Comparison of ENCODE assay signal across 22 mouse cellular contexts in the genomic region with DNA sequence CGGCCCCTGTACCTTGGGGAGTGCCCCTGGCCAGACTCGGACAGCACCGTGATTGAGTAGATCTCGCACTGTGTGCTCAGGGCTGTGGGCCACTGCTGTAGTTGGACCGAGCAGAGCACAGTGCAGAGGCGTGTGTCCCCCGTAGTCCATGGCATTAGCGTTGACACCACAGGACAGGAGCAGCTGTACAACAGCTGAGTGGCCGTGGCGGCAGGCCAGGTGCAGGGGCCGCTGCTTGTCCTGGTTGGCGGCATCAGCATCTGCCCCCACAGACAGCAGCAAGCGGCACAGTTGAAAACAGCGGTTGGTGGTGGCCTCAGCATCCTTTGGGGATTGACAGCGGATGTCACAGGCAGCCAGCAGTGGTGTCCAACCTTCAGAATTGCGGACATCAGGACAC. TPM values are rescaled to one million over a fixed set of nuclear protein-coding genes. Genes with fewer than 3 reads are reported as not detected.
DNase-seq lines count a peak whose midpoint lies in the region; ATAC-seq and TF ChIP-seq lines count a peak whose summit lies in the region.
"Had no signal": no experiment of that assay in that cellular context is flagged by ENCODE, and none has a peak within 500 bp of the region (broad histone marks: within the 10 kb centered on the region; RNA-seq: fewer than 3 reads in every experiment).

No protein-coding gene starts in this region.

- H3K4me3 ChIP-seq in forebrain, embryonic 11.5 days (ENCODE audit: low read depth, low read length): no peak overlapping the region
- H3K4me3 ChIP-seq in forebrain, embryonic 14.5 days (ENCODE audit: low read depth, low read length): no peak overlapping the region
- peak overlapping the region; percentile 68 for H3K4me3 ChIP-seq in gastrocnemius, adult 2 months
- H3K4me3 ChIP-seq: hindbrain, embryonic 13.5 days had no signal

- no peak overlapping the region for H3K27ac ChIP-seq in forebrain, embryonic 11.5 days (ENCODE audit: low read depth, low read length)
- H3K27ac ChIP-seq in forebrain, embryonic 14.5 days (ENCODE audit: low read depth, low read length): no peak overlapping the region
- peak overlapping the region; percentile 87 for H3K27ac ChIP-seq in gastrocnemius, adult 2 months
- H3K27ac ChIP-seq: hindbrain, embryonic 13.5 days; liver, embryonic 14.5 days had no signal

- H3K9ac ChIP-seq in forebrain, embryonic 11.5 days (ENCODE audit: low read length): peak overlapping the region; percentile 10; the same call in 1 of the 2 replicates
- no peak overlapping the region for H3K9ac ChIP-seq in forebrain, embryonic 14.5 days (ENCODE audit: low read length)
- H3K9ac ChIP-seq: hindbrain, embryonic 13.5 days; liver, embryonic 14.5 days had no signal

- H3K36me3 ChIP-seq in forebrain, embryonic 11.5 days (ENCODE audit: control insufficient read depth, insufficient read depth, low read length): no peaks in the 10 kb centered on the region
- no peaks in the 10 kb centered on the region for H3K36me3 ChIP-seq in forebrain, embryonic 14.5 days (ENCODE audit: control insufficient read depth, insufficient read depth, low read length)
- H3K36me3 ChIP-seq: hindbrain, embryonic 13.5 days had no signal

- no peaks in the 10 kb centered on the region for H3K9me3 ChIP-seq in forebrain, embryonic 11.5 days (ENCODE audit: control insufficient read depth, low read length)
- H3K9me3 ChIP-seq in forebrain, embryonic 14.5 days (replicated peaks; ENCODE audit: control insufficient read depth, low read length): no peaks in the 10 kb centered on the region
- H3K9me3 ChIP-seq: hindbrain, embryonic 13.5 days had no signal

- intact Hi-C loops in left cerebral cortex, postnatal 4 days (cut with DNase I): no loop called here
- intact Hi-C loops in left cerebral cortex, postnatal 36 days (cut with DNase I): no loop called here
- intact Hi-C loops in gastrocnemius, adult 2 months (cut with DNase I): loop anchor here (2.0 kb wide), 1 partner anchor 63 kb away; no protein-coding TSS in a partner anchor

- no peak for TF ChIP-seq CTCF in gastrocnemius, adult 2 months (IDR thresholded peaks at IDR 0.05)

- H3K27me3 ChIP-seq in forebrain, embryonic 11.5 days (ENCODE audit: control insufficient read depth, insufficient read depth, low read length): no peaks in the 10 kb centered on the region; the same call in 1 of the 2 replicates
- no peaks in the 10 kb centered on the region; the same call in 1 of the 2 replicates for H3K27me3 ChIP-seq in forebrain, embryonic 14.5 days (replicated peaks; ENCODE audit: control insufficient read depth, insufficient read depth, low read length)

- no peak for ATAC-seq in forebrain, embryonic 11.5 days (replicated peaks; ENCODE audit: low FRiP score)
- ATAC-seq in forebrain, embryonic 14.5 days: no peak
- ATAC-seq in megakaryocyte-erythroid progenitor cell, adult 5-6 weeks (replicated peaks; ENCODE audit: low FRiP score, low TSS enrichment, poor library complexity, severe bottlenecking): 0 out of 2 replicates have a peak, but pooled peaks have one; percentile 15
- no peak for ATAC-seq in inflammation-experienced regulatory T-cells, adult 6 months

- H3K4me2 ChIP-seq in forebrain, embryonic 11.5 days (ENCODE audit: low read depth, low read length, severe bottlenecking): no peak overlapping the region
- H3K4me2 ChIP-seq in forebrain, embryonic 14.5 days (ENCODE audit: low read length): no peak overlapping the region
- H3K4me2 ChIP-seq: hindbrain, embryonic 13.5 days had no signal

- WGBS in forebrain, embryonic 11.5 days: 82% methylated on average over 16 of the region's 16 CpGs
- 68% methylated on average over 16 of the region's 16 CpGs for WGBS in forebrain, embryonic 14.5 days

- no peak for DNase-seq in forebrain, embryonic 11.5 days (ENCODE audit: low spot score)
- no peak for DNase-seq in forebrain, embryonic 14.5 days (ENCODE audit: low spot score)
- peak; percentile 43 for DNase-seq in left cerebral cortex, postnatal 4 days
- no peak for DNase-seq in left cerebral cortex, postnatal 36 days (ENCODE audit: low spot score in 2 of 2)
- DNase-seq in gastrocnemius, adult 2 months: peak; percentile 86
- DNase-seq in kidney, postnatal 14 days: no peak
- DNase-seq: adrenal gland, adult 2 months; cerebellum, adult 2 months; kidney, adult 11 months; kidney, postnatal 25 days; lung, postnatal 14 days; midbrain, embryonic 14.5 days; right cerebral cortex, postnatal 14 days; thymus, postnatal 4 days had no signal

- no peaks in the 10 kb centered on the region for H3K4me1 ChIP-seq in forebrain, embryonic 11.5 days (replicated peaks; ENCODE audit: control insufficient read depth, insufficient read depth, low read length)
- peaks cover 4% of the 10 kb centered on the region; the same call in 1 of the 2 replicates for H3K4me1 ChIP-seq in forebrain, embryonic 14.5 days (ENCODE audit: control insufficient read depth, insufficient read depth, low read length)

RNA-seq across cellular contexts. Expression of a gene that starts 3.2 kb away (rescaled TPM):
- polyA plus RNA-seq in forebrain, embryonic 11.5 days (2014; fragmentation: Nextera tagmentation; extraction: Ambion mirVana): 0.11 TPM in 1 of 2 replicates, not detected in the other
- 0.09 and 0.17 TPM in 2 replicates for polyA plus RNA-seq in forebrain, embryonic 14.5 days (2014; fragmentation: Nextera tagmentation; extraction: Ambion mirVana)
- under 1 TPM in 1 of 2 experiments, not detected in 1; 0.60 TPM for total RNA-seq in left cerebral cortex, postnatal 4 days (2021)
- under 1 TPM in 1 of 2 experiments, not detected in 1; 0.27 TPM for total RNA-seq in left cerebral cortex, postnatal 36 days (2021)
- total RNA-seq in gastrocnemius, adult 2 months (2021): 100 to 1,000 TPM; 101 to 107 TPM
- total RNA-seq in megakaryocyte-erythroid progenitor cell, adult 5-6 weeks (2014; fragmentation: Nextera tagmentation): not detected in 2 replicates
- total RNA-seq in megakaryocyte-erythroid progenitor cell, adult 5-6 weeks (2017): not detected in 2 replicates
- polyA plus RNA-seq in inflammation-experienced regulatory T-cells, adult 6 months (2017; shearing (Covaris generic)): not detected
- total RNA-seq: adrenal gland, adult 2 months had no signal

RNA-seq across cellular contexts. Expression of a gene that starts 10.6 kb away (rescaled TPM):
- polyA plus RNA-seq in forebrain, embryonic 11.5 days (2014; fragmentation: Nextera tagmentation; extraction: Ambion mirVana): 0.64 and 0.79 TPM in 2 replicates
- 0.49 and 0.51 TPM in 2 replicates for polyA plus RNA-seq in forebrain, embryonic 14.5 days (2014; fragmentation: Nextera tagmentation; extraction: Ambion mirVana)
- total RNA-seq in left cerebral cortex, postnatal 4 days (2021): 1 to 10 TPM in 1 of 2 experiments, not detected in 1; 1.2 TPM
- total RNA-seq in left cerebral cortex, postnatal 36 days (2021): under 1 TPM in 1 of 2 experiments, not detected in 1; 0.61 TPM
- not detected for total RNA-seq in gastrocnemius, adult 2 months (2021)
- total RNA-seq in megakaryocyte-erythroid progenitor cell, adult 5-6 weeks (2014; fragmentation: Nextera tagmentation): not detected in 2 replicates
- not detected in 2 replicates for total RNA-seq in megakaryocyte-erythroid progenitor cell, adult 5-6 weeks (2017)
- under 1 TPM in 1 of 3 experiments, not detected in 2; 0.16 TPM for polyA plus RNA-seq in inflammation-experienced regulatory T-cells, adult 6 months (2017; shearing (Covaris generic))
- total RNA-seq: adrenal gland, adult 2 months; common myeloid progenitor, adult 5-6 weeks; heart, adult 18-20 months; layer of hippocampus, postnatal 10 days had no signal
- polyA plus RNA-seq: adrenal gland, adult 2 months; liver, embryonic 14.5 days had no signal

RNA-seq across cellular contexts. Expression of a gene that starts 19.0 kb away (rescaled TPM):
- 0.20 TPM in 1 of 2 replicates, not detected in the other for polyA plus RNA-seq in forebrain, embryonic 11.5 days (2014; fragmentation: Nextera tagmentation; extraction: Ambion mirVana)
- polyA plus RNA-seq in forebrain, embryonic 14.5 days (2014; fragmentation: Nextera tagmentation; extraction: Ambion mirVana): 0.06 and 0.09 TPM in 2 replicates
- not detected for total RNA-seq in left cerebral cortex, postnatal 4 days (2021)
- total RNA-seq in left cerebral cortex, postnatal 36 days (2021): under 1 TPM in 1 of 2 experiments, not detected in 1; 0.23 TPM
- total RNA-seq in gastrocnemius, adult 2 months (2021): not detected
- total RNA-seq in megakaryocyte-erythroid progenitor cell, adult 5-6 weeks (2014; fragmentation: Nextera tagmentation): not detected in 2 replicates
- not detected in 2 replicates for total RNA-seq in megakaryocyte-erythroid progenitor cell, adult 5-6 weeks (2017)
- polyA plus RNA-seq in inflammation-experienced regulatory T-cells, adult 6 months (2017; shearing (Covaris generic)): not detected
- total RNA-seq: adrenal gland, adult 2 months; common myeloid progenitor, adult 5-6 weeks; heart, adult 18-20 months; layer of hippocampus, postnatal 10 days; left cerebral cortex, postnatal 10 days had no signal
- polyA plus RNA-seq: adrenal gland, adult 2 months; cerebellum, adult 2 months; liver, embryonic 14.5 days; midbrain, embryonic 14.5 days had no signal

RNA-seq across cellular contexts. Expression of a gene that starts 39.6 kb away (rescaled TPM):
- 153 and 165 TPM in 2 replicates for polyA plus RNA-seq in forebrain, embryonic 11.5 days (2014; fragmentation: Nextera tagmentation; extraction: Ambion mirVana)
- polyA plus RNA-seq in forebrain, embryonic 14.5 days (2014; fragmentation: Nextera tagmentation; extraction: Ambion mirVana): 111 and 112 TPM in 2 replicates
- 10 to 100 TPM; 52.9 to 54.7 TPM for total RNA-seq in left cerebral cortex, postnatal 4 days (2021)
- total RNA-seq in left cerebral cortex, postnatal 36 days (2021): 10 to 100 TPM; 85.2 to 90.3 TPM
- 100 to 1,000 TPM; 105 to 117 TPM for total RNA-seq in gastrocnemius, adult 2 months (2021)
- 70.2 and 80.7 TPM in 2 replicates for total RNA-seq in megakaryocyte-erythroid progenitor cell, adult 5-6 weeks (2014; fragmentation: Nextera tagmentation)
- total RNA-seq in megakaryocyte-erythroid progenitor cell, adult 5-6 weeks (2017): 122 and 164 TPM in 2 replicates
- polyA plus RNA-seq in inflammation-experienced regulatory T-cells, adult 6 months (2017; shearing (Covaris generic)): 10 to 100 TPM; 52.1 to 67.7 (median 61.3) TPM

RNA-seq across cellular contexts. Expression of a gene that starts 48.9 kb away (rescaled TPM):
- polyA plus RNA-seq in forebrain, embryonic 11.5 days (2014; fragmentation: Nextera tagmentation; extraction: Ambion mirVana): 11.4 and 11.5 TPM in 2 replicates
- polyA plus RNA-seq in forebrain, embryonic 14.5 days (2014; fragmentation: Nextera tagmentation; extraction: Ambion mirVana): 10.6 and 13.8 TPM in 2 replicates
- 10 to 100 TPM; 28.7 to 33.7 TPM for total RNA-seq in left cerebral cortex, postnatal 4 days (2021)
- total RNA-seq in left cerebral cortex, postnatal 36 days (2021): 10 to 100 TPM; 69.2 to 76.9 TPM
- total RNA-seq in gastrocnemius, adult 2 months (2021): 10 to 100 TPM in 1 of 2 experiments, 1 to 10 TPM in 1; 6.4 to 10.1 TPM
- total RNA-seq in megakaryocyte-erythroid progenitor cell, adult 5-6 weeks (2014; fragmentation: Nextera tagmentation): 12.0 and 14.7 TPM in 2 replicates
- 14.5 and 22.5 TPM in 2 replicates for total RNA-seq in megakaryocyte-erythroid progenitor cell, adult 5-6 weeks (2017)
- polyA plus RNA-seq in inflammation-experienced regulatory T-cells, adult 6 months (2017; shearing (Covaris generic)): 10 to 100 TPM in 2 of 3 experiments, 1 to 10 TPM in 1; 8.5 to 12.9 (median 10.0) TPM

Comparison
In these comparisons a context has a peak if more than half of its experiments do, and no peak if none do; other contexts are left out.
1. DNase-seq: peak in left cerebral cortex, postnatal 4 days (single experiment) and gastrocnemius, adult 2 months (single experiment); none in forebrain, embryonic 11.5 days (single experiment), forebrain, embryonic 14.5 days (single experiment), left cerebral cortex, postnatal 36 days (0 of 2) and kidney, postnatal 14 days (single experiment).
2. RNA of a gene that starts 3.2 kb away (total RNA-seq): 101 to 107 TPM in gastrocnemius, adult 2 months; 0.60 TPM in left cerebral cortex, postnatal 4 days, 0.27 TPM in left cerebral cortex, postnatal 36 days and not detected in megakaryocyte-erythroid progenitor cell, adult 5-6 weeks; every median in the first group is over 10 times any median in the second.